Mouse (Mus musculus): ENCODE results near the gene Mkln1. TPM values are rescaled to one million over a fixed set of nuclear protein-coding genes. Genes with fewer than 3 reads are reported as not detected.
A peak's percentile ranks its signal among the peaks of the same experiment; 100 is the strongest.

The Mkln1 gene
- polyA plus RNA-seq, 1 experiment from 2014 or later, result 127 TPM

DNA sequence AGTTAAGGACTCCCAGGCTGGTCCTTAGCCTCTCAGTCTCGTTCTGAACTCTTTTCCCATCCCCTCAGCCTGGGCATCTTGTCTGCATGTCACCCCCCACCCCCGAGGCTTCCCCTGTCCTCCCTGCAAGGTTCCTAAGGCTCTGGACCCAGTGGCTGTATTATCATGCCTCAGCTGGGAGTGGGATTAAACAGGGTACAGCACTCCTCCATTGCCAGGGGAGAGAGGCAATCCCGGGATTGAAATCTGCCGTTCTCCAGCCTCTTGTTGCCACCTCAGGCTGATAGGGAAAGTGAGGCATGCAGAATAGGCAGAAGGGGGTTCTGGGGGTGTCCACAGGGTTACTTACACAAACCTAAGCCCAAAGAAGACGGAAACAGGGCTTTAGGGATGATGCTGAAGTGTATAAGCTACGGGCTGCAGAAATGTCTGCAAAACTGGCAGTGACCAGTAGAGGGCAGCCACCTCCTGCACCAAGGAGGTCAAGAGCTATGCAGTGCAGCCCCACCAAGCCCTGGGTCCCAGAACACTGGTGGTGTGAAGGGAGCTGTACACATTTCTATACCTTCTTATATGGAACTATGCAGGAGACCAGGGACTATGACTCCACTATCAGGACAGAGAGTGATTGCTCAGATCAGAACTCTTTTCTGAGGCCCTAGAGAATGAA lies 126.8 kb downstream of the Mkln1 start:
- Histone ChIP-seq H3K27me3 (replicated peaks; ENCODE audit: insufficient read depth, low read length) (no peaks in the 10 kb centered on the region), H3K4me1 (ENCODE audit: insufficient read depth, low read depth, low read length) (no peaks in the 10 kb centered on the region; the same call in 1 of the 2 replicates), H3K4me2 (replicated peaks; ENCODE audit: low read depth, low read length) (no peak overlapping the region), H3K9ac (replicated peaks; ENCODE audit: low read depth) (no peak overlapping the region), H3K27ac (ENCODE audit: low read length) (no peak overlapping the region), H3K9me3 (ENCODE audit: low read length) (no peaks in the 10 kb centered on the region), H3K36me3 (ENCODE audit: insufficient read depth, low read length) (peaks cover 8% of the 10 kb centered on the region), H3K4me3 (ENCODE audit: low read depth, low read length) (no peak overlapping the region)
- peak; percentile 64 for DNase-seq (ENCODE audit: low spot score)
- 61% methylated on average over 6 of the region's 6 CpGs for WGBS
- TF ChIP-seq EP300 (IDR thresholded peaks at IDR 0.05) (no peak), CTCF (IDR thresholded peaks at IDR 0.05) (peak; percentile 93)
- ATAC-seq, result peak; percentile 54; the same call in 1 of the 2 replicates

- Histone ChIP-seq H3K27ac (ENCODE audit: low read length) (no peak overlapping the region), H3K9me3 (ENCODE audit: low read length) (no peaks in the 10 kb centered on the region), H3K4me3 (ENCODE audit: low read depth, low read length) (no peak overlapping the region), H3K9ac (replicated peaks; ENCODE audit: low read depth) (no peak overlapping the region), H3K4me2 (replicated peaks; ENCODE audit: low read depth, low read length) (no peak overlapping the region), H3K36me3 (ENCODE audit: insufficient read depth, low read length) (peaks cover 8% of the 10 kb centered on the region), H3K4me1 (ENCODE audit: insufficient read depth, low read depth, low read length) (no peaks in the 10 kb centered on the region; the same call in 1 of the 2 replicates), H3K27me3 (replicated peaks; ENCODE audit: insufficient read depth, low read length) (no peaks in the 10 kb centered on the region)
- TF ChIP-seq EP300 (IDR thresholded peaks at IDR 0.05) (no peak), CTCF (IDR thresholded peaks at IDR 0.05) (no peak)
- no peak for DNase-seq (ENCODE audit: low spot score)
- no peak for ATAC-seq
- WGBS, result 79% methylated on average over 5 of the region's 5 CpGs
Measured at GRCm38 (mm10) chr6:31526929-31527328, 128.4 kb downstream of the Mkln1 start.

DNA sequence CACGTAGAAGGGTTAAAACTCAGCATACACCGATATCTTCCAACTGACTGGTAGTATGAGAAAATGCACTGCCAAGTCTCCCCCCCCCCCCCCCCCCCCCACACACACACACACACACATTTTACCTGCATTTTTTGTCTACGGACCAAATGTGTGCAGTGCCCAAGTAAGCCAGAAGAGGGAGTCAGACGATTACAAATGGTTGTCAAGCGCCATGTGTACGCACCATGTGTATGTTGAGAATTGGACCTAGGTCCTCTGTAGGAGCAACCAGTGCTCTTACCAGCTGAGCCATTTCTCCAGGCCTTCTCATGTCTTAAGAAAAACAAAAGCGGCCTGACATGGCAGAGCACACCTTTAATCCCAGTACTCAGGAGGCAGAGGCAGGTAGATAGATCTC lies 129.4 kb downstream of the Mkln1 start:
- ATAC-seq (peak; percentile 47; the same call in 1 of the 2 replicates), DNase-seq (ENCODE audit: low spot score) (peak; percentile 61)
- 60% methylated on average over 7 of the region's 7 CpGs for WGBS
- H3K36me3 ChIP-seq (ENCODE audit: insufficient read depth, low read length), result peaks cover 8% of the 10 kb centered on the region
- peak; percentile 79 for TF ChIP-seq CTCF (IDR thresholded peaks at IDR 0.05)
- no peak for TF ChIP-seq EP300 (IDR thresholded peaks at IDR 0.05)
- no peaks in the 10 kb centered on the region for H3K9me3 ChIP-seq (ENCODE audit: low read length)
- H3K4me1 ChIP-seq (ENCODE audit: insufficient read depth, low read depth, low read length), result no peaks in the 10 kb centered on the region; the same call in 1 of the 2 replicates
- H3K4me3 ChIP-seq (ENCODE audit: low read depth, low read length), result no peak overlapping the region
- H3K9ac ChIP-seq (replicated peaks; ENCODE audit: low read depth), result no peak overlapping the region
- no peak overlapping the region for H3K27ac ChIP-seq (ENCODE audit: low read length)
- no peaks in the 10 kb centered on the region for H3K27me3 ChIP-seq (replicated peaks; ENCODE audit: insufficient read depth, low read length)
- no peak overlapping the region for H3K4me2 ChIP-seq (replicated peaks; ENCODE audit: low read depth, low read length)

GRCm38 (mm10) chr6:31528339-31528738 lies 129.8 kb downstream of the Mkln1 start:
- H3K27me3 ChIP-seq (replicated peaks; ENCODE audit: insufficient read depth, low read length), result no peaks in the 10 kb centered on the region

GRCm38 (mm10) chr6:31531880-31532279 lies 133.3 kb downstream of the Mkln1 start:
- ATAC-seq (peak; percentile 73), DNase-seq (ENCODE audit: low spot score) (peak; percentile 42)
- H3K4me1 ChIP-seq (ENCODE audit: insufficient read depth, low read depth, low read length), result no peaks in the 10 kb centered on the region
- no peak overlapping the region for H3K9ac ChIP-seq (replicated peaks; ENCODE audit: low read depth)
- 0 out of 2 replicates have a peak overlapping the region, but pooled peaks have one; percentile 14 for H3K27ac ChIP-seq (ENCODE audit: low read length)
- no peak overlapping the region for H3K4me3 ChIP-seq (ENCODE audit: low read depth, low read length)
- no peaks in the 10 kb centered on the region; the same call in 1 of the 2 replicates for H3K36me3 ChIP-seq (ENCODE audit: insufficient read depth, low read length)
- TF ChIP-seq EP300 (IDR thresholded peaks at IDR 0.05) (peak; percentile 90), CTCF (IDR thresholded peaks at IDR 0.05) (no peak)
- WGBS, result 60% methylated on average over 3 of the region's 3 CpGs
- H3K4me2 ChIP-seq (replicated peaks; ENCODE audit: low read depth, low read length), result no peak overlapping the region
- H3K9me3 ChIP-seq (ENCODE audit: low read length), result no peaks in the 10 kb centered on the region
- H3K27me3 ChIP-seq (replicated peaks; ENCODE audit: insufficient read depth, low read length), result no peaks in the 10 kb centered on the region

More at GRCm38 (mm10) chr6:31528339-31528738, 129.8 kb downstream of the Mkln1 start:
- Histone ChIP-seq H3K36me3 (ENCODE audit: insufficient read depth, low read length) (peaks cover 8% of the 10 kb centered on the region), H3K4me3 (ENCODE audit: low read depth, low read length) (no peak overlapping the region), H3K4me2 (replicated peaks; ENCODE audit: low read depth, low read length) (no peak overlapping the region), H3K27ac (ENCODE audit: low read length) (no peak overlapping the region), H3K4me1 (ENCODE audit: insufficient read depth, low read depth, low read length) (no peaks in the 10 kb centered on the region; the same call in 1 of the 2 replicates), H3K9ac (replicated peaks; ENCODE audit: low read depth) (no peak overlapping the region), H3K9me3 (ENCODE audit: low read length) (no peaks in the 10 kb centered on the region)
- DNase-seq (ENCODE audit: low spot score) (no peak), ATAC-seq (no peak)
- 81% methylated on average over 5 of the region's 5 CpGs for WGBS
- no peak for TF ChIP-seq CTCF (IDR thresholded peaks at IDR 0.05)
- TF ChIP-seq EP300 (IDR thresholded peaks at IDR 0.05), result no peak

- DNase-seq (ENCODE audit: low spot score) (no peak), ATAC-seq (no peak)
- no peak overlapping the region for H3K9ac ChIP-seq (replicated peaks; ENCODE audit: low read depth)
- 93% methylated on average over 5 of the region's 5 CpGs for WGBS
- no peaks in the 10 kb centered on the region for H3K9me3 ChIP-seq (ENCODE audit: low read length)
- no peak overlapping the region for H3K4me3 ChIP-seq (ENCODE audit: low read depth, low read length)
- H3K4me2 ChIP-seq (replicated peaks; ENCODE audit: low read depth, low read length), result no peak overlapping the region
- no peak overlapping the region for H3K27ac ChIP-seq (ENCODE audit: low read length)
- no peaks in the 10 kb centered on the region for H3K27me3 ChIP-seq (replicated peaks; ENCODE audit: insufficient read depth, low read length)
- H3K36me3 ChIP-seq (ENCODE audit: insufficient read depth, low read length), result no peaks in the 10 kb centered on the region
- TF ChIP-seq CTCF (IDR thresholded peaks at IDR 0.05), result no peak
- no peak for TF ChIP-seq EP300 (IDR thresholded peaks at IDR 0.05)
- H3K4me1 ChIP-seq (ENCODE audit: insufficient read depth, low read depth, low read length), result peaks cover 3% of the 10 kb centered on the region; the same call in 1 of the 2 replicates
Measured at GRCm38 (mm10) chr6:31534705-31535104, 136.2 kb downstream of the Mkln1 start.
